Mouse (Mus musculus) bone marrow, adult 2 months (tissue): Measurements from ENCODE around the gene Hist1h1d.

Experiments used
- CTCF ChIP-seq: fragments of 200-500 bp; IDR thresholded peaks from 2 replicates; pipeline ENCODE4 v1.5.1; 2011; ENCODE audit warnings: low read length, control low read depth; ENCODE audit not compliant: control insufficient read depth, insufficient read depth
- POLR2A ChIP-seq: fragments of 200-500 bp; IDR thresholded peaks from 2 replicates; pipeline ENCODE4 v1.6.1; 2011; ENCODE audit warnings: low read depth, mild to moderate bottlenecking, control low read depth, low read length, borderline replicate concordance; ENCODE audit not compliant: control insufficient read depth

DNA sequence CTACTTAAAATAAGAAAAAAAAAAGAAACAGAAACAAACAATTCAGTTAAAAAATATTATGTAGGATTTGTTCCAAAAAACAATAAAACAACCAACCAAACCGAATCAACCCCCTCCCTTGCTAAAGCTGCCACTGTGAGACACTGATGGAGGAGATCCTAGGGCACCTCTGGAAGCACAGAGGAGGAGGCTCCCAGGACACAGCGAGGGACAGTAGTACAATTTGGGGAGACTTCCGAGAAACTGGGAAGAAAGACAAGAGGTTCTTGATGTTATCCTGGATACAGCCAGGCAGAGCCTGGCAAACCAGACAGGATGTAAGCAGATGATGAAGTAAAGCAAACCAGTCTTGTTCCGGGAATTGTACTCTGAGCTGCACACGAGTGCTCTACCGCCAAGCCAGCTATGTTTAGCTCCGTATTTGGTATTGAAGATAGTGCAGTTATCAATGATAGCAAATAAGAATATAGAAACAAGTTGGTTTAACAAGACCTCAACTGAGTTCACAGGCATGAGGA, 50.2 kb downstream of the Hist1h1d start:
- TF ChIP-seq CTCF = no peak
- TF ChIP-seq POLR2A = no peak
